Mouse (Mus musculus) forebrain, postnatal 0 days (tissue): ENCODE data around the gene Banf2. TPM values are rescaled to one million over a fixed set of nuclear protein-coding genes. Genes with fewer than 3 reads are reported as not detected.

Source experiments
- ATAC-seq: fragments of 200-750 bp; cut with Nextera tagmentation; 2 replicates; pipeline ENCODE4 v1.8.0; 2017; ENCODE audit warnings: mild to moderate bottlenecking, moderate library complexity
- DNase-seq: peaks from one replicate; pipeline ENCODE4 v3.0.0-alpha.2; 2015
- H3K27ac ChIP-seq: fragments of 300-500 bp; sonication (generic); 2 replicates; pipeline ENCODE4 v1.5.1; 2014; ENCODE audit warnings: low read depth, mild to moderate bottlenecking, antibody characterized with exemption, low read length, moderate library complexity, mixed read lengths
- H3K27me3 ChIP-seq: fragments of 300-500 bp; sonication (generic); 2 replicates; pipeline ENCODE4 v1.6.1; 2014; ENCODE audit warnings: mild to moderate bottlenecking, low read length, mixed read lengths; ENCODE audit not compliant: insufficient read depth
- H3K36me3 ChIP-seq: fragments of 300-500 bp; sonication (generic); 2 replicates; pipeline ENCODE4 v1.6.1; 2014; ENCODE audit warnings: mild to moderate bottlenecking, moderate library complexity; ENCODE audit not compliant: insufficient read depth
- H3K4me1 ChIP-seq: fragments of 300-500 bp; sonication (generic); 2 replicates; pipeline ENCODE4 v1.6.1; 2014; ENCODE audit warnings: antibody characterized with exemption; ENCODE audit not compliant: insufficient read depth
- H3K4me2 ChIP-seq: fragments of 300-500 bp; sonication (generic); 2 replicates; pipeline ENCODE4 v1.6.1; 2014; ENCODE audit warnings: low read depth, mild to moderate bottlenecking, moderate library complexity
- H3K4me3 ChIP-seq: fragments of 300-500 bp; sonication (generic); 2 replicates; pipeline ENCODE4 v1.5.1; 2014; ENCODE audit warnings: low read depth, low read length, mixed read lengths
- H3K9ac ChIP-seq: fragments of 300-500 bp; sonication (generic); 2 replicates; pipeline ENCODE4 v1.6.1; 2014; ENCODE audit warnings: mild to moderate bottlenecking
- H3K9me3 ChIP-seq: fragments of 300-500 bp; sonication (generic); 2 replicates; pipeline ENCODE4 v1.6.1; 2016; ENCODE audit warnings: low read length
- CTCF ChIP-seq: sonication (generic); IDR thresholded peaks from 2 replicates; pipeline ENCODE4 v1.5.1; 2016; ENCODE audit warnings: antibody characterized with exemption, control low read depth, low read depth
- WGBS: fragments of 180-500 bp; shearing (Covaris S2); extraction: QIAGEN DNeasy Blood & Tissue Kit; methylation state at CpG from one replicate; pipeline ENCODE4 v1.1.7; 2014; 5-methylcytosine and 5-hydroxymethylcytosine counted together
- polyA plus RNA-seq: library from polyadenylated mRNA; unstranded; fragments of >200 nt; fragmentation: Nextera tagmentation; extraction: Ambion mirVana; gene quantifications from 2 replicates; pipeline ENCODE4 v1.2.1, GENCODE M21; 2015
- total RNA-seq: library from RNA; depleted of rRNA; stranded (reverse); fragments of >200 nt; gene quantifications from 2 replicates; pipeline ENCODE4 v1.2.3, GENCODE M21; 2014

The Banf2 gene
- total and polyA plus RNA-seq, 2 experiments from 2014 or later = not detected

DNA sequence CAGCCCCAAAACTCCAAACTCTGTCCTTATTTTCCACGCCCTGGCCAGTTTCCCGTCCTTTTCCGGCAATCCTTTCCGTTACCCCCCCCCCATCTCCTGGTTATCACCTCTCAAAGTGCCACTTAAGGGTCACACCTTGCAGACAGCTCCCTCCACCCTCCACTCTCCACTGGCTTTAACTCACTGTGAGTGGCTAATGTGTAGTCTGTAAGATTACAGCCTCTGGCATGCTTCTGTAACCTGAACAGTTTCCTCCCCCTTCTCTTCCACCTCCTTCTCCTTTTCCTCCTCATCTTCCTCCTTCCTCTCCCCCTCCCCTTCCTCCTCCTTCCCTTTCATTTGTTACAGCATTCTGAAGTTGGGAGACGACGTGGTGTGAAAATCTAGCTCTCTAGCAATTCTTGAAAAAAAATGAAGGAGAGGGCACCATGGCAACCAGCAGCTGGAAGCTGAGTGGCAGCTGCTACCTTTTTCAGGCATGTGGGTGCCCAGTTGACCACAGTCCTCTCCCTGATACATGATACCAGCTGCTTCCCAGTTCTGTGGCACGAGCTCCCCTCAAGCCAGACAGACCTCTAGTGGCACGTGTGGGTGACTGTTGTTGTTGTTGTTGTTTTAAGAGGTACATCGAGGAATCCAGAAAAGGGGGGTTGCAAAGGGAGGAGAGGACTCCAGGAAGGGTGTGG, 55.2 kb downstream of the Banf2 start:
- no peak overlapping the region for H3K4me3 ChIP-seq
- H3K27me3 ChIP-seq = no peaks in the 10 kb centered on the region
- no peaks in the 10 kb centered on the region for H3K4me1 ChIP-seq
- WGBS = 69% methylated on average over 9 of the region's 9 CpGs
- no peak overlapping the region for H3K4me2 ChIP-seq
- H3K36me3 ChIP-seq = no peaks in the 10 kb centered on the region
- no peak for TF ChIP-seq CTCF
- H3K9ac ChIP-seq = no peak overlapping the region
- H3K9me3 ChIP-seq = no peaks in the 10 kb centered on the region
- no peak overlapping the region for H3K27ac ChIP-seq
- DNase-seq = no peak
- peak; percentile 18; the same call in 1 of the 2 replicates for ATAC-seq

DNA sequence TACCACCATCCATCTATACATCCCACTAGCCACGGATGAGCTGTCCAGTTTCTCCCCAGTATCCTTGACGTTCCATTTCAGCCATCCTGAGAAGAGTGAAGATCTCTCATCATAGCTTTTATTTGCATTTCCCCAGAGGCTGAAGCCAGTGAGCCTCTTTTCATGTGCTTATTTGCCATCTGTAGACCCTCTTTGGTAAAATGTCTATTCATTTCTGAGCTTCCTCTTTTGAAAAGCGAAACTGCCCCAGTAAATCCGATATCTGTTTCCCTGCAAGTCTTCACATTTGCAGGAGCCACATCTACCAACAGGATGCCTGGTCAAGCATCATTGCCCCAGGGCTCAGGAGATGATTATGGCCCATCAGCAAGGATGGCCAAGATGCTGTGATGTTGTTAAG, 59.9 kb downstream of the Banf2 start:
- H3K36me3 ChIP-seq = no peaks in the 10 kb centered on the region
- no peak overlapping the region for H3K9ac ChIP-seq
- ATAC-seq = no peak
- no peak overlapping the region for H3K4me2 ChIP-seq
- H3K4me1 ChIP-seq = no peaks in the 10 kb centered on the region
- 87% methylated on average over 4 of the region's 4 CpGs for WGBS
- H3K9me3 ChIP-seq = no peaks in the 10 kb centered on the region
- H3K27ac ChIP-seq = no peak overlapping the region
- H3K4me3 ChIP-seq = no peak overlapping the region
- no peak for DNase-seq
- H3K27me3 ChIP-seq = no peaks in the 10 kb centered on the region
- TF ChIP-seq CTCF = no peak

DNA sequence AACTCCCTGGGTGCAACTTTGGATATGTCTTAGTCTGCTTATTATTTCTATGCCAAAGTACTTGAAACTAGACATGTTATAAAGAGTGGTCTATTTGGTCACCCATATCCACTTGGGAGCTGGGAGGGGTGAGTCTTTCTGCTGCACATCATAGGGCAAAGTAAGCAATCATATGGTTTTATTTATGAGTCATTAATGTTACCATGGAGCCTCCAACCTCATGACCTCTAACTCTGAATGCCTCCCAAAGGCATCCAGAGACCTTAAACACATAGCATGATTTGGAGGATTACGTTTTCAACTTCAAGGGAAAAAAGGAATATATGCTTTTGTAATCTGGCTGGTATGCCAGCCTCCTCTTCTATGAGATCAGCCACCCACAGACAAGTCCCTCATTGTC, 61.9 kb downstream of the Banf2 start:
- no peak for ATAC-seq
- no peak overlapping the region for H3K4me2 ChIP-seq
- H3K9ac ChIP-seq = no peak overlapping the region
- H3K27ac ChIP-seq = no peak overlapping the region
- 83% methylated on average over 1 of the region's 1 CpGs for WGBS
- no peaks in the 10 kb centered on the region for H3K4me1 ChIP-seq
- H3K9me3 ChIP-seq = no peaks in the 10 kb centered on the region
- no peaks in the 10 kb centered on the region for H3K36me3 ChIP-seq
- no peak for DNase-seq
- H3K4me3 ChIP-seq = no peak overlapping the region
- TF ChIP-seq CTCF = no peak
- H3K27me3 ChIP-seq = no peaks in the 10 kb centered on the region

DNA sequence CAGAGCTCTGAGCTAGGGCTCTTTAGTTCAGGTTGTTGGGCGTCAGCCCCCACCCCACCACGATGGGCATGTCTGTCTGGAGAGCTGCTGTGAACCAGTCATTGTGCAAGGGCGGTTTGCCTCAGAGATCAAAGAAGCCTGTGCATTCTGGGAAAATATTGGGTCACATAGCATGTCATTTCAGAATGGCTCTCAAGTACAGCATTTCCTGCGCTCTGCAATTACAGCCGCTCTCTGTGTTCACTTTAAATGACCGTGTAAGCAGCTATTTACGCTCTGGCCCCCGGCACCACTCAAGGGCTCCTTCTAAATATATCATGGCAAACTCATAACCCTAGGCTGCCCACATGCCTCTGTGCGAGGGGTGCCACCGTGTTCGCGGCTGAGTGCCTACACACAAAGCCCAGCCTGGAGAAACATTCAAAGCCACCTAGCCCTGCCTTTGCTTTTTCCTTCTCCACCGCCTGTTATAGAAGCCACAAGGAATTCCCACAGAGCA, 68.7 kb downstream of the Banf2 start:
- Histone ChIP-seq H3K9ac (no peak overlapping the region), H3K36me3 (no peaks in the 10 kb centered on the region), H3K9me3 (no peaks in the 10 kb centered on the region), H3K4me3 (no peak overlapping the region), H3K4me1 (no peaks in the 10 kb centered on the region), H3K27ac (no peak overlapping the region), H3K4me2 (no peak overlapping the region), H3K27me3 (no peaks in the 10 kb centered on the region)
- TF ChIP-seq CTCF = no peak
- peak; percentile 21 for DNase-seq
- 26% methylated on average over 13 of the region's 13 CpGs for WGBS
- peak; percentile 66 for ATAC-seq

DNA sequence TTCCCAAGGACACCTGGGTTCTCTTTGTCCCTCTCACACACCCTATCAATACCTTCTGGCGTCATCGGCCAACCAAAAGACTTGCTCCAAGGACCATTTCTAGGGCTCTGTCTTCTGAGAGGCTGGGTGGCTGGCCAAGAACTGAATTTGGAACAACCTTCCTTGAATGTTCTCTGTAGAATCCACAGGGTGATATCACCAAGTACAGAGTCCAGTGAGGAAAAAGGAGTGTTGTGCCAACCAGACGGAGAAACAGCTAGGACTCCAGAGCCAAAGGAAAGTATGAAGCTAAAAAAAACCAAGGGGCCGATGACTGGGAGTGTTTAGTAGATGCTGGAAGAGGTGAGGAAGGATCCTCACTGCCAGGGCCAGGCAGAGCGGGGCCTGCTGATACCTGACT, 74.5 kb downstream of the Banf2 start:
- Histone ChIP-seq H3K4me3 (no peak overlapping the region), H3K9ac (no peak overlapping the region), H3K4me2 (no peak overlapping the region), H3K9me3 (no peaks in the 10 kb centered on the region), H3K27ac (no peak overlapping the region), H3K36me3 (no peaks in the 10 kb centered on the region), H3K27me3 (no peaks in the 10 kb centered on the region), H3K4me1 (no peaks in the 10 kb centered on the region)
- WGBS = 92% methylated on average over 5 of the region's 5 CpGs
- no peak for ATAC-seq
- TF ChIP-seq CTCF = no peak
- no peak for DNase-seq

DNA sequence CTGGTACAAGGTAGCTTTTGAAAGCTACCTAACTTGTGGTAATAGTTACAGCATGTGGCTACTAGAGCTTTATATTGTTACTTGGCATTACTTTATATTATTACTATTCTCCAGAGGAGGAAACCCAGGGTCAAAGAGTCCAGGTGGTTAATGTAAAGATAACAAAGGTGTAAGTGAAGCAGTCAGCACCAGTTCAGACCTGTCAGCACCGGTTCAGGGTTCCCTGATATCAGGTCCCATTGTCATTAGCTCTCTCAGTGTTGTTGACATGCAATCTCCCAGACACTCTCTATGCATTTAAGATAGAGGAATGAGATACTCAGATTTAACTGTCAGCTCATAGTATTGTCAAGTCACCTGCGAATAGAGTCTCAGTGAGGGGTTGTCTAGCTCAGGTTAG, 75.0 kb downstream of the Banf2 start:
- no peak overlapping the region for H3K27ac ChIP-seq
- no peaks in the 10 kb centered on the region for H3K36me3 ChIP-seq
- H3K4me3 ChIP-seq = no peak overlapping the region
- no peaks in the 10 kb centered on the region for H3K9me3 ChIP-seq
- ATAC-seq = no peak
- no peaks in the 10 kb centered on the region for H3K27me3 ChIP-seq
- H3K9ac ChIP-seq = no peak overlapping the region
- TF ChIP-seq CTCF = no peak
- DNase-seq = no peak
- H3K4me1 ChIP-seq = no peaks in the 10 kb centered on the region
- 90% methylated on average over 2 of the region's 2 CpGs for WGBS
- H3K4me2 ChIP-seq = no peak overlapping the region

DNA sequence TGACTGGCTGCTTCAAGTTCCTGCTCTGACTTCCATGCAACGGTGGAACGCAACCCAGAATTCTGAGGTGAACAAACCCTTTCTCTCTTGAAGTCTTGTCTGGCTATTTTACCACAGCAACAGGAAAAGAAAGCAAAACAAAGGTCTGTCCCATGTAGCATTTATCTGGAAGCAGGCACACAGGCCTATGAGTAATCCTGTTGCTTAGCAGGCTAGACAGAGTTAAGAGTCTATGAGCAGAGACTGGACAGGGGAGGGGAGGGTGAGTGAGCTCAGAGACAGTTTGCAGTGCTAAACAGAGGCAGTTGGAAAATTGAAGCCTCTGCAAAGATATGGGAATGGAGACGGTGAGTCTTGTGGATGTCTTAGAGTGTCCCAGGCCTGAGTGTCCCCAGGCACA, 75.5 kb downstream of the Banf2 start:
- DNase-seq (no peak), ATAC-seq (no peak)
- no peak overlapping the region for H3K4me3 ChIP-seq
- H3K9ac ChIP-seq = no peak overlapping the region
- no peaks in the 10 kb centered on the region for H3K4me1 ChIP-seq
- WGBS = 74% methylated on average over 3 of the region's 3 CpGs
- no peak for TF ChIP-seq CTCF
- no peak overlapping the region for H3K4me2 ChIP-seq
- H3K27ac ChIP-seq = no peak overlapping the region
- H3K27me3 ChIP-seq = no peaks in the 10 kb centered on the region
- H3K36me3 ChIP-seq = no peaks in the 10 kb centered on the region
- H3K9me3 ChIP-seq = no peaks in the 10 kb centered on the region
